Mouse (Mus musculus): Measurements from ENCODE around the gene Erbin.
A peak's percentile ranks its signal among the peaks of the same experiment; 100 is the strongest.

Erbin gene

GRCm38 (mm10) chr13:103920261-103920932 is at the start of gene Erbin:
Gene Erbin (minus strand): TSS chr13:103920514.
- DNase-seq (ENCODE audit: low read depth in 1 of 2, low spot score in 2 of 2) = peak; percentile 65 to 89

- DNase-seq (ENCODE audit: low read depth in 1 of 2, low spot score in 2 of 2) = no peak
Observed at GRCm38 (mm10) chr13:103969912-103970311, 49.6 kb upstream of the Erbin start.

- no peak for DNase-seq (ENCODE audit: low read depth in 1 of 2, low spot score in 2 of 2)
Observed at GRCm38 (mm10) chr13:103967987-103968386, 47.7 kb upstream of the Erbin start.

- no peak for DNase-seq (ENCODE audit: low read depth in 1 of 2, low spot score in 2 of 2)
Observed at GRCm38 (mm10) chr13:103966696-103967215, 46.4 kb upstream of the Erbin start.

GRCm38 (mm10) chr13:103965187-103965586 is 44.9 kb upstream of the Erbin start:
- no peak for DNase-seq (ENCODE audit: low read depth in 1 of 2, low spot score in 2 of 2)

DNA sequence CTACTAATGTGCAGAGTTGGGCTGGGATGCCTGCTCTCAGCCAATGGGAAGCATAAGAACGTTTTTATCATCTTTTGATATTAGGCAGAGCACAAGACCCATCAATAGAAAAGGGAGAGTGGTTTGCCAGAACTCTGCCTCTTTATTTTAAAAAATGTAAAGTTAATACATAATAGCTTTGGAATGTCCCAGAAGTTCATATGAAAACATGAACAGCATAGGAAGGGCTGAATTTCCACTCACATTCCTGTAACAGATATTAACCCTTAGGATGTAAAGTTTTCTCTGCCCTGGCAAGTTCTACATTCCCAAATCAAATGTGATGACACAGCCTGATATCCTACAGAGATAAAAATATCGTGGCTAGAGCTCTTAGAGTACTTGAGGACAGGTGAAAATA is 42.8 kb upstream of the Erbin start:
- DNase-seq (ENCODE audit: low read depth in 1 of 2, low spot score in 2 of 2) = no peak

DNA sequence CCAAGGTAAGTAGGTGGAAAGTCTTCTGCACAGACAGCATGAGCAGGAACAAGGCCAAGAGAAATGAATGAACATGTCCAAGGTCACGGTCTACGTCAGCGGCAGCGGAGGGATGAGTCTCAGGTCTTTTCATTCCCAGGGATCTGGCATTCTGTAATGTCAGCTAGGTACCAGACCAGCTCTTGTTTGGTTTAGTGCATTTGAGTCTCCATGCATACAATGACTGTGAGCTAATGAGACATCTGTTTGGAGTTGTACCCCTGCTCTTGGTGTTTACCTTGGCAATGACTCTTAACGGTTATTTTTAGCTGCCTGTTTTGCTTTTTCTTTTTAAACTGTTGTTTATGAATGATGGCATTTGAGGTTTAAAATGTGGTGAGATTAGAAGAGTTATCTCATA is 39.5 kb upstream of the Erbin start:
- no peak for DNase-seq (ENCODE audit: low read depth in 1 of 2, low spot score in 2 of 2)

GRCm38 (mm10) chr13:103958607-103959123 is 38.4 kb upstream of the Erbin start:
- no peak for DNase-seq (ENCODE audit: low read depth in 1 of 2, low spot score in 2 of 2)

GRCm38 (mm10) chr13:103957175-103957940 is 37.0 kb upstream of the Erbin start:
- no peak for DNase-seq (ENCODE audit: low read depth in 1 of 2, low spot score in 2 of 2)

DNA sequence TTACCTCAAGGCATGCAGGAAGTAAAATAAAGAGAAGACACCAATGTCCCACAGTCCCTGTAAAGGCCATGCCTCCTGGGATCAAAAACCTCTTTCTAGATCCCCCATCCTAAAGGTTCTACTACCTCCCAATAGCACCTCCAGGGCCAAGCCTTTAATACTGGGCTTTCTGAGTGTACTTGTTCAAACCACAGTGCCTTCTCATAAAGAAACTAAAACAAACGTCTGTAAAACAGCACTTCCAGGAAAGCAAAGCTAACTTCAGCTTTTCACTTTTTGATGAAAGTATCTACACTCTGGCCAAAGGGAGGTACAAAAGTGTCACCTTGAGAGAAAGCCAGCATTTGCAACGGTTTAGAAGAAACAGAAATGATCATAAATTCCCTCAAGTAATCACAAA is 35.3 kb upstream of the Erbin start:
- no peak for DNase-seq (ENCODE audit: low read depth in 1 of 2, low spot score in 2 of 2)

- no peak for DNase-seq (ENCODE audit: low read depth in 1 of 2, low spot score in 2 of 2)
Observed at GRCm38 (mm10) chr13:103951393-103951792, 31.1 kb upstream of the Erbin start.

DNA sequence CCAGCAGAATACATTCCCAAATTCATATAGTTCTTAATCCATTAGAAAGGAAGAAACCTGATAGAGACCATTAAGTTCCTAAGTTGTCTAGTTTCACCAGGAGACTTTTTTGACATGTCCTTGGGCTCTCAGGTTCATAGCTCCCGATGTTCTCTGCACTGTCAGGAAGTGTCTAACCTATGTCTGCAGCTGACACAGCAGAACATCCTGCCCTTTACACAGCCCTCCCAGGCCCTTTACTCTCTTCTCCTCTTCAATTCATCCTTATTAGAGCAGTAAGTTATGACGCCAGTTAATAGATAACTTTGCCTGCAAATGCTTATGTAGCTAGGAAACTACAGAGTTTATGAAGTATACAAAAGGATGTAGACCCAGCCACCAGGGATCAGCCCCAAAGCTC is 20.5 kb upstream of the Erbin start:
- no peak for DNase-seq (ENCODE audit: low read depth in 1 of 2, low spot score in 2 of 2)

GRCm38 (mm10) chr13:103924586-103924985 is 4.3 kb upstream of the Erbin start:
- DNase-seq (ENCODE audit: low read depth in 1 of 2, low spot score in 2 of 2) = no peak

DNA sequence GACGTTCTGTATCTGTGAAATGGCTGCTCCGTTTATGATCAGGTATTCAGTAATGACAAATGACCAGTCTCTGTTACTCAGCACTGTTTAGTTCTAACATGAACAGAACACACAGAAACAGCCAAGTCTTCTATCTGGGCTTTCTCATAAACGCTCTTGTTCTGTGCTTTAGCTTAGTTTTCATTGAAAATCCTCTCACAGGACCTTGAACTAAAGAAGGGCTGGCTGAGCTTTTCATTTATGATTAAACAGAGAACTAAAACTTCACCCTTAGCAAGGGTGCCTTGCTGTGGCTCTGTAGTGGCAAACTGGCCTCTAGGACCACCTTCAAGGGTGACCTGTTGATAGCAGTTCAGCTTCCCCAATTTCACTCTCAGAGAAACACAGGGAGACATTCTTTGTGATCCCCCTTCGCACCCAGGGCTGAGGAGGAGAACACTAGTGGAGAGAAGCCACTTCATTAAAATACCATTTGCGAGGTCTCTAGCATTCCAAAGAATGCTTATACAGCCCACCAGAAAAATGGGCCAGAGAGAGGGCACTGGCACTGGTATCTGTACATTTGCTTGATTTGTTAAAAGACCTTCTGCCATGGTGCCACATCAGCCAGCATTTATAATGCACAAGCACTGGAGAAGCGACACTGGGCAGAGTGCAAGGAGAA is 3.2 kb upstream of the Erbin start:
- no peak for DNase-seq (ENCODE audit: low read depth in 1 of 2, low spot score in 2 of 2)

GRCm38 (mm10) chr13:103921831-103922380 is 1.6 kb upstream of the Erbin start:
- DNase-seq (ENCODE audit: low read depth in 1 of 2, low spot score in 2 of 2) = no peak

DNA sequence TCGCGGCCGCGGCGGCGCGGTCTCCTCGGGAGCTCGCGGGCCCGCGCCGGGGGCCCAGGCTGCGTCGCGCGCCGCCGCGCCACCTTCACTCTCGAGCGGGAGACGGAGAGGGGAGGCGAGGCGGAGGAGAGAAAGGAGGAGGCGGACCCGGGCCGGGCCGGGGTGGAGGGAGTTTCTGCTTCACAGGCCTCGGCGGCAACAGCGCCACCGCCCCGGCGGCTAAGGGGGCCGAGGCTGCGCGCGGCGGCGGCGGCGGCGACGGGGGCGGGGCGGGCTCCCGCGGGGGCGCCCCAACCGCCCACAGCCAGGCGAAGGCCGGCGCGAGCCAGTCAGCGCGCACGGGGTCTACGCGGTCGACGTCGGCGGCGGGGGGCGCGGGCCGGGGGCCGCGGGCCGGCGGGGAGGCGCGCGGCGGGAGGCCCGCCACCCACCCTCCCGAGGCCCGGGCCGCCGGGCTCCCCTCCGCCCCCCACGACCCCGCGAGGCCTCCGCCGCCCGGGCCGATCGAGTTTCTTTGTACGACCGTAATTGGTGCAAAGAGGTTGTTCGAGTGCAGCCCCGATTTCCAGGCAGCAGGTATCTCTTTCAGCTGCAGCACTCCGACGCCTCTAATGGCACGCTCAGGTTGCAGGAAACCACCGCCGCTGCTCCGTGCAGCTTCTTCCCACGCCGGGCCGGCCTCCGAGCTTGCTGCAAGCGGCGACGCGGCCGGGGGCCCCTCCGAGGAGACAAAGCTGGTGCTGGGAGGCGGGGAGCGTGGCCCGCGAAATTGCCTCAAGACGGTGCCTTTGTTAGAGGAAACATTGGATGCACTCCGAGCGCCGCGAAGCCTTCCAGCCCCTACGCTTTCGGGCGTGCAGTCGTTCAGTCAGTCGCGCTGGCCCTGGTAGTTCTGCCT is 868 bp upstream of the Erbin start:
- DNase-seq (ENCODE audit: low read depth in 1 of 2, low spot score in 2 of 2) = peak in 1 of 2 experiments; percentile 61

GRCm38 (mm10) chr13:103919956-103920260 is 406 bp downstream of the Erbin start:
- peak in 1 of 2 experiments; percentile 12 for DNase-seq (ENCODE audit: low read depth in 1 of 2, low spot score in 2 of 2)

- peak in 1 of 2 experiments; percentile 8 for DNase-seq (ENCODE audit: low read depth in 1 of 2, low spot score in 2 of 2)
Observed at GRCm38 (mm10) chr13:103919234-103919955, 919 bp downstream of the Erbin start.

GRCm38 (mm10) chr13:103918432-103918831 is 1.9 kb downstream of the Erbin start:
- no peak for DNase-seq (ENCODE audit: low read depth in 1 of 2, low spot score in 2 of 2)

Measured in monocyte, adult 2 months (primary cell).